Mouse (Mus musculus) limb, embryonic 13.5 days (tissue): ENCODE measurements around the gene Kctd15. TPM values are rescaled to one million over a fixed set of nuclear protein-coding genes. Genes with fewer than 3 reads are reported as not detected.

Experiments used
- ATAC-seq: fragments of 200-750 bp; cut with Nextera tagmentation; 2 replicates; pipeline ENCODE4 v1.8.0; 2017; ENCODE audit warnings: low read depth, moderate number of reproducible peaks, moderate TSS enrichment; ENCODE audit not compliant: low FRiP score
- H3K27ac ChIP-seq: fragments of 300-500 bp; sonication (generic); 2 replicates; pipeline ENCODE4 v1.5.1; 2015; ENCODE audit warnings: inconsistent platforms, mild to moderate bottlenecking, moderate library complexity
- H3K27me3 ChIP-seq: fragments of 300-500 bp; sonication (generic); 2 replicates; pipeline ENCODE4 v1.6.1; 2015; ENCODE audit warnings: mild to moderate bottlenecking, inconsistent platforms
- H3K36me3 ChIP-seq: fragments of 300-500 bp; sonication (generic); 2 replicates; pipeline ENCODE4 v1.6.1; 2015; ENCODE audit warnings: inconsistent platforms, mild to moderate bottlenecking, moderate library complexity
- H3K4me1 ChIP-seq: fragments of 300-500 bp; sonication (generic); 2 replicates; pipeline ENCODE4 v1.6.1; 2015; ENCODE audit warnings: inconsistent platforms
- H3K4me2 ChIP-seq: fragments of 300-500 bp; sonication (generic); replicated peaks from 2 replicates; pipeline ENCODE4 v1.6.1; 2015; ENCODE audit warnings: inconsistent platforms, mild to moderate bottlenecking, moderate library complexity
- H3K4me3 ChIP-seq: fragments of 300-500 bp; sonication (generic); 2 replicates; pipeline ENCODE4 v1.5.1; 2015; ENCODE audit warnings: moderate library complexity, mild to moderate bottlenecking, inconsistent platforms
- H3K9ac ChIP-seq: fragments of 300-500 bp; sonication (generic); 2 replicates; pipeline ENCODE4 v1.6.1; 2015; ENCODE audit warnings: mild to moderate bottlenecking, inconsistent platforms
- H3K9me3 ChIP-seq: fragments of 300-500 bp; sonication (generic); 2 replicates; pipeline ENCODE4 v1.6.1; 2016; ENCODE audit warnings: inconsistent platforms
- WGBS: fragments of 180-500 bp; shearing (Covaris S2); methylation state at CpG from one replicate; pipeline ENCODE4 v1.1.7; 2015; 5-methylcytosine and 5-hydroxymethylcytosine counted together
- polyA plus RNA-seq: library from polyadenylated mRNA; unstranded; fragments of >200 nt; fragmentation: Nextera tagmentation; extraction: Ambion mirVana; gene quantifications from 2 replicates; pipeline ENCODE4 v1.2.1, GENCODE M21; 2015

Gene Kctd15
- polyA plus RNA-seq, 1 experiment from 2014 or later, result 42.8 TPM

DNA sequence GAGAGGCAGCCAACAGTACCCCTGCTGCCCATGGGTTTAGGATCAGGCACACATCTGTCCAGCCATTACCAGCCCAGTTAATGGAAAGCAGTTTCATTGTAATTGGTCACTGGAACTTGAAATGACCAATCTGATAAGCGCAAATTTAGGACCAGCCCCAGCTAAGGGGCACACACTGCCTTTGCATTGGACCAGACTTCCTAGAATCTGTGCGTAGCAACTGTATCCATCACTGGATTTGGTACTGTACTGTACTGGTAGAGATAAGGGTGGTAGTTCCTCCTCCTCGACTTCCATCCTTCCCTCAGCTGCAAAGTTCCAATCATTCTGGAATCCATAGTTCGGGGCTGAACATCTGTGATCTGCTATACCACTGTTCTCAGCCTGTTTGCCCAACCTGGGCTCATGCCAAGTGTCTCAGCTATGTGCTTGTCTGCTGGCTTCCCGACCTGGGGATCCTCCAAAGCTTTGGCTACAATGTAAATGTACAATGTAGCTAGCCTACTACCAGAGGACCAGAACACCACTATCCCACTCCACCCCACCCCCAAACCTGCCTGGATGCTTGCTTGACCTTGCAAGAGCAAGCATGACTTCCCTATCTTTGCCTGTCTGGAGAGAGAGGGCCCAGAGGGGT, 49.1 kb downstream of the Kctd15 start:
- peak overlapping the region; percentile 53; the same call in 1 of the 2 replicates for H3K4me2 ChIP-seq
- H3K9me3 ChIP-seq, result no peaks in the 10 kb centered on the region
- no peak; the same call in 1 of the 2 replicates for ATAC-seq
- H3K9ac ChIP-seq, result no peak overlapping the region
- H3K4me3 ChIP-seq, result no peak overlapping the region
- H3K27ac ChIP-seq, result peak overlapping the region; percentile 88
- WGBS, result 46% methylated on average over 5 of the region's 5 CpGs
- H3K4me1 ChIP-seq, result peaks cover 54% of the 10 kb centered on the region
- no peaks in the 10 kb centered on the region for H3K27me3 ChIP-seq
- H3K36me3 ChIP-seq, result no peaks in the 10 kb centered on the region

DNA sequence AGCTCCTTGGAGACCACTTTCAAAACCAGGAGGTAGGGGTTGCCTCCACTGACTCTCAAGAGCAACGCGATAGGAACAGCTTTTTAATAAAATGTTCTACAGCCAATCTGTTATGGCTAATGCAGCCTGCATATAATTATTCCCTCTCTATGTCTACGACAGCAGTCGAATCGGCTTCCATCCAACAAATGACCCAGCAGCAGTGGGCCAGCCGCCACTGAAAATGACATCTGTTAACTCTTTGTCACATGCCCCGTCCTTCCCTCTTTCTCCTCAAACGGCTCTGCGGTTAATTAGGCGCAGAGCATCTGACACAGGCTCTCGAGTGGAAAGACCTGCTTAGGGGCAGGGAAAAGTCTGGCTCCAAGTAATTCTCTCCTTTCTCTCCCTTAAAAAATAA, 49.8 kb downstream of the Kctd15 start:
- ATAC-seq, result peak; percentile 33; the same call in 1 of the 2 replicates
- peak overlapping the region; percentile 31; the same call in 1 of the 2 replicates for H3K9ac ChIP-seq
- WGBS, result 6% methylated on average over 11 of the region's 11 CpGs
- H3K9me3 ChIP-seq, result no peaks in the 10 kb centered on the region
- H3K4me3 ChIP-seq, result no peak overlapping the region
- H3K36me3 ChIP-seq, result no peaks in the 10 kb centered on the region
- H3K27ac ChIP-seq, result peak overlapping the region; percentile 88
- peaks cover 54% of the 10 kb centered on the region for H3K4me1 ChIP-seq
- no peaks in the 10 kb centered on the region for H3K27me3 ChIP-seq
- peak overlapping the region; percentile 53 for H3K4me2 ChIP-seq

DNA sequence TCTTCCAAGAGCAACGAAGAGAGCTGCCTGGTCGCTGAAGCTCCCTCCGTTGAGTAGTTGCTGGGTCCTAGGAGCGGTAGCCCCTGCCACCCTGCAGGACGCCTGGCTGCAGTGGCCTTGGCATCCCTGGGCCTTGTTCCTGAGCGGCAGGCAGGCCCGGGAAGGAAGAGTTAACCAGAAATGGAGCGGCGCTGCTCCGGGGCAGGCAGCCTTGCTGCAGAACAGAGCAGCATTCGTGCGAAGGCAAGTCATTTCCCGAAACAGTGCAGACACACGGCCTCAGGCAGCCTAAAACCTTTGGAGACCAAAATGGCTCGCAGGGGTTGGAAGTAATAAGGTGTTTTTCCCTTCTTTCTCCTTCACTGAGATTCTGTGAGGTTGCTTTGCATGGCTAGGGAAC, 50.5 kb downstream of the Kctd15 start:
- Histone ChIP-seq H3K4me2 (peak overlapping the region; percentile 53), H3K9ac (peak overlapping the region; percentile 59), H3K27me3 (no peaks in the 10 kb centered on the region), H3K4me3 (0 out of 2 replicates have a peak overlapping the region, but pooled peaks have one; percentile 14), H3K9me3 (no peaks in the 10 kb centered on the region), H3K4me1 (peaks cover 51% of the 10 kb centered on the region), H3K27ac (peak overlapping the region; percentile 88), H3K36me3 (no peaks in the 10 kb centered on the region)
- no peak for ATAC-seq
- 10% methylated on average over 15 of the region's 15 CpGs for whole genome bisulfite sequencing

DNA sequence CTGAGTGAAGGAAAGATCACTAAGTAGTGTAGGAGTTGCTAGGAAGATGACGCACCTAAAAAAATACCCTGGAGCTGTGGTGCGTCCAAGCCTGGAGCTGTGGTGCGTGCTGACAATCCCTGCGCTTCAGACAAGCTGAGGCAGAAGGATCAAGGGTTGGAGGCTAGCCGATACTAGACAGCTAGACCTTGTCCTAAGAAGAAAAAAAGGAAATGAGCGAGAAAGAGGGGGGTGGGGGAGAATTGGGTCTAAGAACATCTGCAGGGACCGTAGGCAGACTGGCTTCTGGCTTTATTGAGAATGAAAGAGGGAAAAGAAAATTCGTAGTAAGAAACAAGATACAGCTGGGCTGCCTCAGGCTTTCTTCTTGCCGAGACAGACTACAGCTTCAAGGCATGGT, 58.0 kb downstream of the Kctd15 start:
- Histone ChIP-seq H3K36me3 (no peaks in the 10 kb centered on the region), H3K27me3 (no peaks in the 10 kb centered on the region), H3K4me3 (no peak overlapping the region), H3K9ac (no peak overlapping the region), H3K27ac (peak overlapping the region; percentile 39), H3K4me2 (no peak overlapping the region), H3K4me1 (peaks cover 50% of the 10 kb centered on the region), H3K9me3 (no peaks in the 10 kb centered on the region)
- 36% methylated on average over 9 of the region's 9 CpGs for WGBS
- no peak for ATAC-seq

DNA sequence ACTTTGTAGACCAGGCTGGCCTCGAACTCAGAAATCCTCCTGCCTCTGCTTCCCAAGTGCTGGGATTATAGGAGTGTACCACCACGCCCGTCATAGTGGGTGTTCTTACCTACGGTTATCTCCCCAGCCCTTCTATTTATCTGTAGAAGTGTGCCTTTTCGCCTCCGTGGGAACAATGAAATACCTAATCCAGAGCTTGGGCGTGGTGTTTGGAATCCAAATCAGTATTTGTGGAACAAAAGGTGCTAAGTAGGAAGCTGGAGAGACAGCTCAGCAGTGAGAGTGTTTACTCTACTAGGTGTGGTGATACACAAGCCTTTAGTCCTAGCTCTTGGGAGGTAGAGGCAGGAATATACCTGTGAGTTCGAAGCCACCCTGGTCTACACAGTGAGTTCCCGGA, 58.5 kb downstream of the Kctd15 start:
- H3K4me1 ChIP-seq, result peaks cover 50% of the 10 kb centered on the region
- no peak overlapping the region for H3K4me3 ChIP-seq
- H3K9ac ChIP-seq, result no peak overlapping the region
- 90% methylated on average over 9 of the region's 9 CpGs for WGBS
- no peaks in the 10 kb centered on the region for H3K27me3 ChIP-seq
- 0 out of 2 replicates have a peak overlapping the region, but pooled peaks have one; percentile 39 for H3K27ac ChIP-seq
- no peak for ATAC-seq
- no peaks in the 10 kb centered on the region for H3K36me3 ChIP-seq
- H3K4me2 ChIP-seq, result no peak overlapping the region
- H3K9me3 ChIP-seq, result no peaks in the 10 kb centered on the region

DNA sequence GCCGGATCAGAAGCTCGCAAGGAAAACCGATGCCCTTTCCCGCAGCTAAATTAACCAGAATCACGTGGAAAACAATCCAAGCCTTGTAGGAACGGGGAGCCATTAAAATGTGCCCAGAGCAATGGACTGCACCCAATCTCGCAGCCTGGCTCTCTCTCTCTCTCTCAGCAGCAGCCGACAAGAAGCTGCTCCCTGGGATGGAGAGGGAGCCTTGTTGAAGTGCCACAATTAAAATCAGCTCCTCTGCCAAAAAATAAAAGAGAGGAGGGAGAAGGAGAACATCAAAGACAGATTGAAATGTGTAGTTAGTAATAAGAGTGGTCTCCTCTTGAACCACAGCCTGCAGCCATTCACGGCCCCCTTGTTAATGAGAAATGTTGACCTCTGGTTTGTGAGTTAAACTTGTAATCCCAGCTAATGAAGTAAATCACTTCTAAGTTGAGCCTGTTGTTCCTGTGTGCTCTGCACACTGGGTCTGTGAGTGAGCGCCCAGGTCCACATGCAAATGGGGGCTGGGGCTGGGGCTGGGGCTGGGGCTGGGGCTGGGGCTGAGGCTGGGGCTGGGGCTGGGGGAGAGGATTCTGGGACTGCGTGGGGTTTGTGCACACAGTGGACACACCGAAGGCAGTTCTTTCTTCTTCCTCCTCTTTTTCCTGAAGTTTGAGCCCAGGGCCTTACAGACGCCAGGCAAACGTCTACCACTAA, 59.8 kb downstream of the Kctd15 start:
- Histone ChIP-seq H3K4me2 (peak overlapping the region; percentile 36), H3K4me3 (no peak overlapping the region), H3K27ac (peak overlapping the region; percentile 83), H3K36me3 (no peaks in the 10 kb centered on the region), H3K4me1 (peaks cover 50% of the 10 kb centered on the region), H3K9me3 (no peaks in the 10 kb centered on the region), H3K9ac (peak overlapping the region; percentile 39; the same call in 1 of the 2 replicates), H3K27me3 (no peaks in the 10 kb centered on the region)
- ATAC-seq, result peak; percentile 55; the same call in 1 of the 2 replicates
- WGBS, result 10% methylated on average over 14 of the region's 14 CpGs

DNA sequence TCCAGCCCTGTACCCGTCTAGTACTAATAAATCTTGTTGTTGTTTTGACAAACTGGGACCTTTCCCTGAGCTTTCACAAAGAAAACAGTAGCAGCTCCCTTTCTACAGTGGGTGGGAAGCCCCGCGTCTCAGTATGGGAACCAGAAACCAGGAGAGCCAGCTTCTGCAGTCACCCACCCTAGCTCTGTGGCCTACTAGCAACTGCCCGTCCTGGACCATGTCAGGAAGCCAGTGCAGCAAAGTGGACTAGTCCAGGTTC, 61.3 kb downstream of the Kctd15 start:
- no peak overlapping the region for H3K4me2 ChIP-seq
- H3K9ac ChIP-seq, result no peak overlapping the region
- peak overlapping the region; percentile 22; the same call in 1 of the 2 replicates for H3K27ac ChIP-seq
- peaks cover 50% of the 10 kb centered on the region for H3K4me1 ChIP-seq
- 58% methylated on average over 4 of the region's 4 CpGs for WGBS
- no peaks in the 10 kb centered on the region for H3K36me3 ChIP-seq
- no peaks in the 10 kb centered on the region for H3K27me3 ChIP-seq
- H3K4me3 ChIP-seq, result no peak overlapping the region
- 0 out of 2 replicates have a peak, but pooled peaks cover 3% of the 10 kb centered on the region for H3K9me3 ChIP-seq
- ATAC-seq, result no peak

DNA sequence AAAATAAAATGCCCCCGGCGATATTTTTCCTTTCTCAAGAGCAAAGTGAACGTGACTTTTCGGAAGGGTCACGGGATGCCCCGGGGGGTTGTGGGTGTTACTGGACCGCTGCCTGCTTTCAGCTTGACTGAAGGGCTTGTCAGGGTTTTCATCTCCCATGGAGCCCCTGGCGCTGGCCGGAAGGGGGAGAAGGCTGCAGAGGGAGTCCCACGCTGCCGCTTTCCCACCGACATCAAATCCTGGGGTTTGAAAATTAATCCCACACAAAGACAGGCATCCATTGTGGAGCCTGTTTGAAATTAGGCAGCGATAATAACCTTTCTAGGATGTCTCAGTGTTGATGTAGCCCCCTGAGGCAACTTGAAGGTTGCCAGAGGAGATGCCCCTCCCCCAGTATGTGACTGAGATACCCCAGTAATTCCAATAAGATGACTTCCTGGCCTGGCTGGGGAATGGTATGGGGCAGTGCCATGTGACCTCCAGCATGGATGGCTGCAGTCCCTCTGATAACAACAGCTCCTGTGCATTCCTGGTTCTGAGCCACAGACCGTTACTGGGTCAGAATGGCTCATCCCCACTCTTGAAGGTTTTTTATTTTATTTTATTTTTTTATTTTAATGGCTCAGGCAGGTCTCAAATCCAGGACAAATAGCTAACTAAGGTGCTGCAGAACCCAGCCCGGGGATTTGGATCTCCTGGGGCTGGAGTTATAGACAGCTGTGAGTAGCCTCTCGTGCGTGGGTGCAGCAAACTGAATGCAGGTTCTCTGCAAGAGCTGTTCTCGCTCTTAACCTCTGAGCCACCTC, 61.8 kb downstream of the Kctd15 start:
- H3K27ac ChIP-seq, result peak overlapping the region; percentile 69; the same call in 1 of the 2 replicates
- H3K4me3 ChIP-seq, result peak overlapping the region; percentile 33
- peak overlapping the region; percentile 64 for H3K4me2 ChIP-seq
- ATAC-seq, result peak; percentile 33; the same call in 1 of the 2 replicates
- H3K9me3 ChIP-seq, result 0 out of 2 replicates have a peak, but pooled peaks cover 3% of the 10 kb centered on the region
- peaks cover 47% of the 10 kb centered on the region for H3K4me1 ChIP-seq
- WGBS, result 18% methylated on average over 18 of the region's 18 CpGs
- H3K9ac ChIP-seq, result peak overlapping the region; percentile 59; the same call in 1 of the 2 replicates
- no peaks in the 10 kb centered on the region for H3K36me3 ChIP-seq
- H3K27me3 ChIP-seq, result no peaks in the 10 kb centered on the region

DNA sequence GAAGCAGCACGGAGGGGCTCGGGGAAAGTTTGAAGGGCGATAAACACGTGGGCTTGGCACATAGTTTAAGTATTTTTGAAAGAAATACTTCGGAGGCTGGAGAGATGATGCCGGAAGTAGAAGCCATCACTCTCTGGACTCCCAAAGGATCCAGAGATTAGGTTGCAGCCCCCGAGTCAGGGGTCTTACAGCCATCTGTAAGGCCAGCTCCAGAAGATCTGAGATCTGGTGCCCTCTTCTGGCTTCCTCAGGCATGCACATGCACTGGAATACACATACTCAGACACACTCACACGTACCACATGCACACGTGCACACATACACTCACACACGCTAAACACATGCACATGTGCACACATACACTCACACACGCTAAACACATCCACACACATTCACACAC, 65.8 kb downstream of the Kctd15 start:
- 89% methylated on average over 11 of the region's 11 CpGs for whole genome bisulfite sequencing
- H3K4me3 ChIP-seq, result no peak overlapping the region
- H3K36me3 ChIP-seq, result no peaks in the 10 kb centered on the region; the same call in 1 of the 2 replicates
- peaks cover 13% of the 10 kb centered on the region for H3K4me1 ChIP-seq
- H3K9ac ChIP-seq, result no peak overlapping the region
- no peak overlapping the region for H3K27ac ChIP-seq
- H3K9me3 ChIP-seq, result 0 out of 2 replicates have a peak, but pooled peaks cover 3% of the 10 kb centered on the region
- H3K27me3 ChIP-seq, result no peaks in the 10 kb centered on the region
- no peak for ATAC-seq
- H3K4me2 ChIP-seq, result no peak overlapping the region

Other genes starting within 250 kb of the Kctd15 start
- 2.2 TPM in 2 replicates for gene Chst8, start 156.0 kb upstream of the Kctd15 start, polyA plus RNA-seq